Mouse (Mus musculus) limb, embryonic 11.5 days (tissue): ENCODE results near the gene Rps3. TPM values are rescaled to one million over a fixed set of nuclear protein-coding genes. Genes with fewer than 3 reads are reported as not detected.
A peak's percentile ranks its signal among the peaks of the same experiment; 100 is the strongest.

Source experiments
- ATAC-seq: fragments of 200-750 bp; cut with Nextera tagmentation; 2 replicates; pipeline ENCODE4 v1.8.0; 2017; ENCODE audit warnings: low read depth; ENCODE audit not compliant: insufficient number of reproducible peaks, low FRiP score, low TSS enrichment
- DNase-seq: peaks from one replicate; pipeline ENCODE4 v3.0.0-alpha.2; 2015; ENCODE audit warnings: low spot score
- H3K27ac ChIP-seq: fragments of 300-500 bp; sonication (generic); replicated peaks from 2 replicates; pipeline ENCODE4 v1.5.1; 2014; ENCODE audit warnings: low read depth, mild to moderate bottlenecking, low read length
- H3K27me3 ChIP-seq: fragments of 300-500 bp; sonication (generic); 2 replicates; pipeline ENCODE4 v1.6.1; 2014; ENCODE audit warnings: mild to moderate bottlenecking, low read length, mixed read lengths; ENCODE audit not compliant: control insufficient read depth, insufficient read depth
- H3K36me3 ChIP-seq: fragments of 300-500 bp; sonication (generic); 2 replicates; pipeline ENCODE4 v1.6.1; 2014; ENCODE audit warnings: mild to moderate bottlenecking, low read length, moderate library complexity, mixed read lengths; ENCODE audit not compliant: control insufficient read depth, insufficient read depth
- H3K4me1 ChIP-seq: fragments of 300-500 bp; sonication (generic); 2 replicates; pipeline ENCODE4 v1.6.1; 2014; ENCODE audit warnings: low read length, mixed read lengths; ENCODE audit not compliant: control insufficient read depth, insufficient read depth
- H3K4me2 ChIP-seq: fragments of 300-500 bp; sonication (generic); 2 replicates; pipeline ENCODE4 v1.6.1; 2014; ENCODE audit warnings: low read depth, mild to moderate bottlenecking, moderate library complexity; ENCODE audit not compliant: severe bottlenecking
- H3K4me3 ChIP-seq: fragments of 300-500 bp; sonication (generic); 2 replicates; pipeline ENCODE4 v1.5.1; 2014; ENCODE audit warnings: low read depth, low read length
- H3K9ac ChIP-seq: fragments of 300-500 bp; sonication (generic); 2 replicates; pipeline ENCODE4 v1.6.1; 2014; ENCODE audit warnings: mild to moderate bottlenecking, low read length
- H3K9me3 ChIP-seq: fragments of 300-500 bp; sonication (generic); 2 replicates; pipeline ENCODE4 v1.6.1; 2016; ENCODE audit warnings: low read length; ENCODE audit not compliant: control insufficient read depth
- WGBS: fragments of 180-500 bp; shearing (Covaris S2); extraction: QIAGEN DNeasy Blood & Tissue Kit; methylation state at CpG from one replicate; pipeline ENCODE4 v1.1.7; 2014; 5-methylcytosine and 5-hydroxymethylcytosine counted together
- polyA plus RNA-seq: library from polyadenylated mRNA; unstranded; fragments of >200 nt; fragmentation: Nextera tagmentation; extraction: Ambion mirVana; gene quantifications from 2 replicates; pipeline ENCODE4 v1.2.1, GENCODE M21; 2014

Rps3 gene
- polyA plus RNA-seq, 1 experiment from 2014 or later = 880 TPM

DNA sequence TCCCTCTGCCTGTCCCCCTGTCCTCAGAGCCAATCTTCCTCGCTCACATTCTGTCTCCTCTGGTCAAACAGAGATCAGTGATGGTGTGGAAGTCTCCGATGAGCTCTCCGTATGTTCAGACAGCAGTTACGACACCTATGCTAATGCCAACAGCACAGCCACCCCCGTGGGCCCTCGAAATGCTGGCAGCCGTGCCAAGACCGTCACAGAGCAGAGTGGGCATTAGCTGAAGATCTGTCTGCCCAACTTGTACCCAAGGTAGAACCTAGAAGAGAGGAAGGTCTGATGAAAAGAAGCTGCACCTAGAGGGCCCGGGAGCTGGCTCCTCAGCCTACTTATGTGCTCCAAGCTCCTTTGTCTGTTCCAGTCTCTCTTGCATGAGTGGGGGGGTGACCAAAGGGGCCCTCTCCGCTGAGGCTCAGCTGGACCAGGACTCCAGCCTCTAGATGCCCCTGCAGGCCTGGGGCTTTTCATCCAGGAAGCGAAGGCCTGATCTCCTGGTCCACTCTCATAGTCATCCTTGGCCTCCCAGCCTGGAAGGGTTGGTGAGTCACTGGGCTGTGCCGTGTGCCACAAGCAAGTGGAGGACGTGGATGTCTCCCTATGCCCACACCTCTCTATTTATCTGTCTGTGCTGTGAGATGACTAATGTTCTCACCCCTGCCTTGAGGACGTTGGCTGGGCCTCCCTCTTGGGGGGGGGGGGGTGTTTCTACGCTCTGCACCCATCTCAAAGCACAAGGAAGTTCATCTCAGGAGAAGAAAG is 23.5 kb downstream of the Rps3 start:
- 91% methylated on average over 15 of the region's 15 CpGs for WGBS
- H3K4me2 ChIP-seq = 0 out of 2 replicates have a peak overlapping the region, but pooled peaks have one; percentile 2
- H3K27ac ChIP-seq = no peak overlapping the region
- no peak overlapping the region for H3K9ac ChIP-seq
- no peak for ATAC-seq
- no peaks in the 10 kb centered on the region for H3K36me3 ChIP-seq
- no peak for DNase-seq
- H3K4me1 ChIP-seq = no peaks in the 10 kb centered on the region
- H3K27me3 ChIP-seq = no peaks in the 10 kb centered on the region
- no peak overlapping the region for H3K4me3 ChIP-seq
- H3K9me3 ChIP-seq = no peaks in the 10 kb centered on the region

DNA sequence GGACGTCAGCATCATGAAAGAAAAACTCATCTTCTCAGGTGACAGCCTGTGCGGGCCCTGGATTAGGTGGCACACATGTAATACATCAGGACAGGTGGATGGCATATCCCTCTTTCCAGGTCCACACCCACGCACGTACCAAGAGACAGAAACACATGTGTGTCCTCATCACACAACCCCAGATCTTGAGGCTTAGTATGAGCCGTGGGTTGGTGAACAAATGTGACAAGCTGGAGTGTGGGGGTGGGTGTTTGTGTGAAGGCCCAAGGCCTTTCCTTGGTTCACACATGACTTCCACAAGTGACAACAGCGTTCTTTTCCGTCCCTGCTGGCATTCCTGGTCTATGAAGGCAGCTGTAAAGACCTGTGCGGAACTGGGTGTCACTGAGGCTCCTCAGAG is 24.7 kb downstream of the Rps3 start:
- Histone ChIP-seq H3K9ac (no peak overlapping the region), H3K4me2 (no peak overlapping the region), H3K4me3 (no peak overlapping the region), H3K36me3 (no peaks in the 10 kb centered on the region), H3K27ac (no peak overlapping the region), H3K9me3 (no peaks in the 10 kb centered on the region), H3K4me1 (no peaks in the 10 kb centered on the region), H3K27me3 (no peaks in the 10 kb centered on the region)
- DNase-seq (no peak), ATAC-seq (no peak)
- WGBS = 88% methylated on average over 8 of the region's 8 CpGs

DNA sequence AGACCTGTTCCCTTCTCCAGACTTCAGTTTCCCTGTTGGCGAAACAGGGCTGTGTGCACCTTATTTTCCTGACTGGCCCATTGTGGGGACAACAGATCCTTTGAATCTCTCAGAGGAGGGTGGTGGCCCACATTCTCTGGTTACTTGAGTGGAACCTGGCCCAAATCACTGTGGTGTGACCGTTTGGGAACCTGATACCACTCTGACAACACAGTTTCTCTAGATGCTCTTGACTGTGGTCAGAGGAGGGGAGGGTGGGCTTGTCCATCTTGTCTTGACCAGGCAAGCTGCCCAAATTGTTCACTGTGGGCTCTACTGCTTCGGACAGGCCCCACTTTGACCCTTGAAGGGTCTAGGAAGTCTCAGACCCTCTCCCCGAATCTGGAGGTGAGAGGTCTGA is 29.5 kb downstream of the Rps3 start:
- no peak for ATAC-seq
- H3K9me3 ChIP-seq = no peaks in the 10 kb centered on the region
- H3K4me1 ChIP-seq = no peaks in the 10 kb centered on the region
- DNase-seq = no peak
- H3K27ac ChIP-seq = no peak overlapping the region
- no peak overlapping the region for H3K4me3 ChIP-seq
- no peaks in the 10 kb centered on the region for H3K27me3 ChIP-seq
- H3K4me2 ChIP-seq = no peak overlapping the region
- H3K9ac ChIP-seq = no peak overlapping the region
- no peaks in the 10 kb centered on the region for H3K36me3 ChIP-seq
- 80% methylated on average over 4 of the region's 4 CpGs for WGBS

DNA sequence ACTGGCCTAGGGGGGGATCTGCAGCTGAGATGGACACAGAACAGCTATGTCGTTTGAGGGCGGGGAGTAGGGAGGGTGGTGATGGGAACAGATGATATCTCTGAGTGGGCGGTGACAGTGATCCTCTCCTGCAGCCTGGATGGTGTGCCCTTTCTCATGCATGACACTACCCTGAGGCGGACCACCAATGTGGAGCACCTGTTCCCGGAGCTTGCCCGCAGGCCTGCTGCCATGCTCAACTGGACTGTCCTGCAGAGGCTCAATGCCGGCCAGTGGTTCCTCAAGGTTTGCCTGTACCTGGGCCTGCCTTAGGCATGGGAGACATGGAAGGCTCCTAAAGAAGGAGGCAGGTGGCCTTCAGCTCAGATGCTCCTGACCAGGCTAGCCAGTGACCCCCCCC is 30.7 kb downstream of the Rps3 start:
- H3K4me2 ChIP-seq = no peak overlapping the region
- no peaks in the 10 kb centered on the region for H3K27me3 ChIP-seq
- no peak overlapping the region for H3K4me3 ChIP-seq
- no peaks in the 10 kb centered on the region for H3K9me3 ChIP-seq
- no peaks in the 10 kb centered on the region for H3K4me1 ChIP-seq
- H3K36me3 ChIP-seq = no peaks in the 10 kb centered on the region
- 86% methylated on average over 7 of the region's 7 CpGs for WGBS
- no peak overlapping the region for H3K9ac ChIP-seq
- H3K27ac ChIP-seq = no peak overlapping the region
- DNase-seq (no peak), ATAC-seq (no peak)

DNA sequence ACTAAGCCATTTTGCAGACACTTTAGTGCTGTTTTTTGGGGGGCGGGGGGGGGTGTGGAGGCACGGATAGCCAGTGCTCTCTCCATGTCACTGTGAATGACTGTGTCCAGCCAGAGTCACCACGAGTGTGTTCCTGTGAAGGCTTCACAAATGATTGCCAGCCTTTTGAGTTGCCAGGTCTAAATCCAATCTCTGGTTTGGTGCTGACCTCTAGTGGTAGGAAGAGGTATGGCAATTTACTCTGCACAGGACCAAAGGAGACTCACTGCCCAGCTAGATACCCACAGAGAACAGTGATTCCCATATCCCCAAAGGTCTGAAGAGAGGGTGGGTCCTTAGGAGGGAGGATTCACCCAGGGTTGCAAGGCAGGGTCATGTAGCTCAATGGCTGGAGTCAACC is 32.8 kb downstream of the Rps3 start:
- H3K36me3 ChIP-seq = no peaks in the 10 kb centered on the region
- WGBS = 1% methylated on average over 3 of the region's 3 CpGs
- H3K27me3 ChIP-seq = no peaks in the 10 kb centered on the region
- H3K4me2 ChIP-seq = no peak overlapping the region
- H3K4me3 ChIP-seq = no peak overlapping the region
- no peak for ATAC-seq
- no peak overlapping the region for H3K9ac ChIP-seq
- H3K9me3 ChIP-seq = no peaks in the 10 kb centered on the region
- no peak overlapping the region for H3K27ac ChIP-seq
- peaks cover 3% of the 10 kb centered on the region; the same call in 1 of the 2 replicates for H3K4me1 ChIP-seq
- DNase-seq = peak; percentile 81

DNA sequence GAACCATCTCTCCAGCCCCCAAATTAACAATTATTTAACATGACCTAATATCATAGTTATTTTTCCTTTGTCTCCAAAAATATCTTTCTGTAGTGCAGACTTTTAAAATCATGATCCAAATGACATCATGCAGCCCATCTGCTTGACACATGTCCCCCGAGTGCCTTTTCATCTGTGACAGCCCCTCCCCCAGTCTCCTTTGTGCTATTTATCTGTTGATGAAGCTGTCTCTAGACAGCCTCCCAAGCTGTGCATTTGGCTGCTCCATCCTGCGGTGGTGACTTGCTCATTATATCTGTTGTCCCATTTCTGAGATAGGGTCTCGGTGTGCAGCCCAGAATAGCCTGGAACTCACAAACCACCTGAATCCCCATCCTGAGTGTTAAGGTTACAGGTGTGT is 33.8 kb downstream of the Rps3 start:
- no peak overlapping the region for H3K9ac ChIP-seq
- no peak overlapping the region for H3K4me3 ChIP-seq
- H3K9me3 ChIP-seq = no peaks in the 10 kb centered on the region
- no peaks in the 10 kb centered on the region for H3K27me3 ChIP-seq
- ATAC-seq (no peak), DNase-seq (no peak)
- peaks cover 4% of the 10 kb centered on the region; the same call in 1 of the 2 replicates for H3K4me1 ChIP-seq
- H3K4me2 ChIP-seq = no peak overlapping the region
- H3K27ac ChIP-seq = no peak overlapping the region
- WGBS = 71% methylated on average over 3 of the region's 3 CpGs
- no peaks in the 10 kb centered on the region for H3K36me3 ChIP-seq

DNA sequence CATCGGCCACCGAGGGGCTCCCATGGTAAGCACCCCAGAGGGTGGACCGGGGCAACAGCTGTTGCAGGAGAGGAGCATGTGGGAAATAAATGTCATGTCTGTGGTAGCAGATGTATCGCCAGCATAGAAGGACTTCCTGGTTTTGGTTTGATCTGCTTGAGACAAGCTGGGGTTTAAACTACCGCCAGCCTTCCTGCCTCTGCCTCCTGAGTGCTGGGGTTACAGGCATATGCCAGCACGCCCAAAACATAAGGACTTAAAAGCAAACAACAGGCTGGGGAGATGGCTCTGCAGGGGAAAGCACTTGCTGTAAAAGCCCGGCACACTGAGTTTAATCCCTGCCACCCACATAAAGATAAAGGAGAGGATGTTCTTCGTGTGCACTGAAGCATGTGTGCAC is 34.5 kb downstream of the Rps3 start:
- Histone ChIP-seq H3K9ac (no peak overlapping the region), H3K4me1 (peaks cover 4% of the 10 kb centered on the region; the same call in 1 of the 2 replicates), H3K4me3 (no peak overlapping the region), H3K27me3 (no peaks in the 10 kb centered on the region), H3K4me2 (no peak overlapping the region), H3K9me3 (no peaks in the 10 kb centered on the region), H3K36me3 (no peaks in the 10 kb centered on the region), H3K27ac (no peak overlapping the region)
- DNase-seq (no peak), ATAC-seq (no peak)
- 70% methylated on average over 8 of the region's 8 CpGs for WGBS

DNA sequence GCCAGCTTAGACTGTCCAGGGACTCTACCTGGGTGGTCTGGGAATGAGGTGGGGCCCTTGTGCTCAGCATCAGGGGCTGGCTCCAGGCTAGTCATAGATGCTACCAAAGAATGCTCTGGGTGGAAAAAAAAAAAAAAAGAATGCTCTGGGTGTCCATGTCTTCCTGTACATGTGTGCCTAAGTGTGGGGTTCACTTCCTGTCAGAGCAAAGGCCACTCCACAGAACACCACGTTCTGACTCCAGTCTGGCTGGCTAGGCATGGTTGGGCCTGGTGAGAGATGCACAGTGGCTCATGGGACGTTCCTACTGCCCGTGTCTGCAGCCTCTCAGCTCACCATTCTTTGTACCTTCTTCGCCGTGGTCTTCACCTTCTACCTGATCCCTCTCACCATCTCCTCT is 34.9 kb downstream of the Rps3 start:
- DNase-seq (no peak), ATAC-seq (no peak)
- Histone ChIP-seq H3K36me3 (no peaks in the 10 kb centered on the region), H3K27me3 (no peaks in the 10 kb centered on the region), H3K4me3 (no peak overlapping the region), H3K4me1 (peaks cover 4% of the 10 kb centered on the region; the same call in 1 of the 2 replicates), H3K27ac (no peak overlapping the region), H3K9me3 (no peaks in the 10 kb centered on the region), H3K4me2 (no peak overlapping the region), H3K9ac (no peak overlapping the region)
- 84% methylated on average over 5 of the region's 5 CpGs for WGBS

DNA sequence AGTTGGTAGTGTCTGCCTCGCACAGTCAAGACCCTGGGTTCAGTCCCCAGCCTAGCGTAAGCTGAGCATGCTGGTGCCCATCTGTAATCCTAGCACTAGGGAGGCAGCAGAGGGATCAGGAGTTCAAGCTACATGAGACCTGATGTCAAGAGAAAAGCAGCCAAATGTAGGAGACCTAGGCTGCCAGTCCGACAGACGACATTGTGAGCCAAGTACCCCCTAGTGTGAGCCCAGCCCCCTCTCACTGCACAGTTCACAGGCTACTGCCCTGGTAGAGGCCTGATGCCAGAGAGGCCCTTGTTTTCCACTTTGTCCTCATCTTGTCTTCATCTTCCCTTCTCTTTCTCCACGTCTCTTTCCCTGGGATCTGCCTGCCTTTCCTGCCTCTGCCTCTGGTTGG is 36.2 kb downstream of the Rps3 start:
- WGBS = 68% methylated on average over 5 of the region's 5 CpGs
- no peak for ATAC-seq
- Histone ChIP-seq H3K36me3 (no peaks in the 10 kb centered on the region), H3K9ac (no peak overlapping the region), H3K4me1 (peaks cover 10% of the 10 kb centered on the region; the same call in 1 of the 2 replicates), H3K4me2 (no peak overlapping the region), H3K4me3 (no peak overlapping the region), H3K27me3 (no peaks in the 10 kb centered on the region), H3K9me3 (no peaks in the 10 kb centered on the region), H3K27ac (no peak overlapping the region)
- no peak for DNase-seq
